Mouse (Mus musculus): Measurements from ENCODE around the gene AI854703. TPM values are rescaled to one million over a fixed set of nuclear protein-coding genes. Genes with fewer than 3 reads are reported as not detected.

Gene AI854703
- total RNA-seq, 2 experiments from 2014 or later = 12.7 to 14.4 TPM

DNA sequence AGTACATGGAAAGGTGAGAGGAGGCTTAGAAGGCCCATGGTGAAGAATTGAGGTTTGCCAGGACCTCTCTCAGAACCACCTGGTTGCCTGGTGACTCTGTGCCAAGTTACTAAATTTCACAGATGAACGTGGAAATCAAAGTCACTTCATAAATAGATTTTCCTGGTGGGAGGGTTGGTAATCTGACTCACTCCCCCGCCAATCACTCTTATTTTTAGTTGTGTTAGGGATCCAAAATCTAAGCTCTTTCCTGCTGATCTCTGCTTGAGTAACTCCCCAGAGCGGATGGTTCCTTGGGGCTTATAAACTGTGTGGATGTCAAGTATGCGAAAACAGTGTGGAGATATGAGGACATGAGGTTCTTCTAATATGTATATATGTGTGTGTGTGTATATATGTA is 55.7 kb downstream of the AI854703 start:
- no peak for DNase-seq (ENCODE audit: extremely low spot score in 1 of 2, low spot score in 1 of 2)

Other genes starting within 250 kb of the AI854703 start
- gene Krba1, start 231.2 kb upstream of the AI854703 start, total RNA-seq (2021) = 10 to 100 TPM; 35.5 to 43.2 TPM
- gene Zfp467, start 180.9 kb upstream of the AI854703 start, total RNA-seq (2021) = 10 to 100 TPM; 19.9 to 26.3 TPM
- 1 to 10 TPM; 1.2 to 2.9 TPM for gene Sspo, start 178.5 kb upstream of the AI854703 start, total RNA-seq (2021)
- gene Atp6v0e2, start 89.1 kb upstream of the AI854703 start, total RNA-seq (2021) = 100 to 1,000 TPM; 454 to 498 TPM
- 10 to 100 TPM; 34.8 to 39.0 TPM for gene Lrrc61, start 72.0 kb upstream of the AI854703 start, total RNA-seq (2021)
- 10 to 100 TPM; 15.1 to 16.5 TPM for gene Rarres2, start 54.0 kb upstream of the AI854703 start, total RNA-seq (2021)
- not detected for gene Gm45021, start 37.2 kb upstream of the AI854703 start, total RNA-seq (2021)
- 10 to 100 TPM; 40.4 to 46.9 TPM for gene Repin1, start 32.9 kb upstream of the AI854703 start, total RNA-seq (2021)
- not detected for gene Gm44965, start 32.8 kb upstream of the AI854703 start, total RNA-seq (2021)
- 1 to 10 TPM; 7.4 to 7.6 TPM for gene Zfp775, start 24.7 kb upstream of the AI854703 start, total RNA-seq (2021)
- under 1 TPM; 0.64 to 0.66 TPM for gene Gimap8, start 20.5 kb downstream of the AI854703 start, total RNA-seq (2021)
- gene Gimap9, start 49.4 kb downstream of the AI854703 start, total RNA-seq (2021) = under 1 TPM in 1 of 2 experiments, not detected in 1; 0.64 TPM
- gene Gimap4, start 57.8 kb downstream of the AI854703 start, total RNA-seq (2021) = not detected
- 1 to 10 TPM; 4.9 to 5.2 TPM for gene Gimap6, start 81.5 kb downstream of the AI854703 start, total RNA-seq (2021)
- 1 to 10 TPM in 1 of 2 experiments, not detected in 1; 1.1 TPM for gene Gm28053, start 91.8 kb downstream of the AI854703 start, total RNA-seq (2021)
- not detected for gene Gimap7, start 91.9 kb downstream of the AI854703 start, total RNA-seq (2021)
- 1 to 10 TPM; 2.0 to 2.6 TPM for gene Gimap1, start 112.3 kb downstream of the AI854703 start, total RNA-seq (2021)
- 1 to 10 TPM in 1 of 2 experiments, under 1 TPM in 1; 0.71 to 1.0 TPM for gene Gimap5, start 119.4 kb downstream of the AI854703 start, total RNA-seq (2021)
- gene Gimap3, start 144.1 kb downstream of the AI854703 start, total RNA-seq (2021) = not detected
- 10 to 100 TPM; 22.8 to 26.9 TPM for gene Tmem176a, start 214.2 kb downstream of the AI854703 start, total RNA-seq (2021)
- 10 to 100 TPM; 54.9 to 64.9 TPM for gene Tmem176b, start 214.7 kb downstream of the AI854703 start, total RNA-seq (2021)
- not detected for gene Aoc1, start 246.1 kb downstream of the AI854703 start, total RNA-seq (2021)

All from layer of hippocampus, postnatal 25 days (tissue).